Mouse (Mus musculus): ENCODE data around the gene Smpd3. TPM values are rescaled to one million over a fixed set of nuclear protein-coding genes. Genes with fewer than 3 reads are reported as not detected.

Gene Smpd3
- total RNA-seq, 2 experiments from 2014 or later: 74.0 to 80.3 TPM

- DNase-seq (ENCODE audit: low spot score in 2 of 2): peak in 1 of 2 experiments; percentile 28
Observed at GRCm38 (mm10) chr8:106298261-106298660, 39.5 kb downstream of the Smpd3 start.

GRCm38 (mm10) chr8:106292484-106293396 is 45.0 kb downstream of the Smpd3 start:
- no peak for DNase-seq (ENCODE audit: low spot score in 2 of 2)

- DNase-seq (ENCODE audit: low spot score in 2 of 2): no peak
Observed at GRCm38 (mm10) chr8:106289464-106289863, 48.3 kb downstream of the Smpd3 start.

- DNase-seq (ENCODE audit: low spot score in 2 of 2): no peak
Observed at GRCm38 (mm10) chr8:106288732-106289131, 49.1 kb downstream of the Smpd3 start.

- DNase-seq (ENCODE audit: low spot score in 2 of 2): no peak
Observed at GRCm38 (mm10) chr8:106287445-106287844, 50.3 kb downstream of the Smpd3 start.

GRCm38 (mm10) chr8:106280844-106281243 is 56.9 kb downstream of the Smpd3 start:
- no peak for DNase-seq (ENCODE audit: low spot score in 2 of 2)

GRCm38 (mm10) chr8:106280154-106280553 is 57.6 kb downstream of the Smpd3 start:
- DNase-seq (ENCODE audit: low spot score in 2 of 2): no peak

GRCm38 (mm10) chr8:106278367-106279042 is 59.3 kb downstream of the Smpd3 start:
- no peak for DNase-seq (ENCODE audit: low spot score in 2 of 2)

- DNase-seq (ENCODE audit: low spot score in 2 of 2): no peak
Observed at GRCm38 (mm10) chr8:106276709-106277317, 61.0 kb downstream of the Smpd3 start.

- no peak for DNase-seq (ENCODE audit: low spot score in 2 of 2)
Observed at GRCm38 (mm10) chr8:106273468-106273867, 64.3 kb downstream of the Smpd3 start.

- DNase-seq (ENCODE audit: low spot score in 2 of 2): no peak
Observed at GRCm38 (mm10) chr8:106271378-106271777, 66.4 kb downstream of the Smpd3 start.

- DNase-seq (ENCODE audit: low spot score in 2 of 2): peak; percentile 77 to 91
Observed at GRCm38 (mm10) chr8:106270804-106271203, 67.0 kb downstream of the Smpd3 start.

- DNase-seq (ENCODE audit: low spot score in 2 of 2): no peak
Observed at GRCm38 (mm10) chr8:106268710-106269346, 69.0 kb downstream of the Smpd3 start.

GRCm38 (mm10) chr8:106265398-106265797 is 72.4 kb downstream of the Smpd3 start:
- DNase-seq (ENCODE audit: low spot score in 2 of 2): no peak

- DNase-seq (ENCODE audit: low spot score in 2 of 2): no peak
Observed at GRCm38 (mm10) chr8:106263928-106264327, 73.9 kb downstream of the Smpd3 start.

GRCm38 (mm10) chr8:106262343-106262742 is 75.4 kb downstream of the Smpd3 start:
- no peak for DNase-seq (ENCODE audit: low spot score in 2 of 2)

GRCm38 (mm10) chr8:106260894-106261293 is 76.9 kb downstream of the Smpd3 start:
- no peak for DNase-seq (ENCODE audit: low spot score in 2 of 2)

- DNase-seq (ENCODE audit: low spot score in 2 of 2): no peak
Observed at GRCm38 (mm10) chr8:106259579-106260255, 78.1 kb downstream of the Smpd3 start.

- no peak for DNase-seq (ENCODE audit: low spot score in 2 of 2)
Observed at GRCm38 (mm10) chr8:106258169-106258568, 79.6 kb downstream of the Smpd3 start.

GRCm38 (mm10) chr8:106250186-106250585 is 87.6 kb downstream of the Smpd3 start:
- no peak for DNase-seq (ENCODE audit: low spot score in 2 of 2)

GRCm38 (mm10) chr8:106237106-106237505 is 100.7 kb downstream of the Smpd3 start:
- DNase-seq (ENCODE audit: low spot score in 2 of 2): no peak

All from layer of hippocampus, adult 18-20 months (tissue).